Mouse (Mus musculus): ENCODE measurements around the gene Rell1. TPM values are rescaled to one million over a fixed set of nuclear protein-coding genes. Genes with fewer than 3 reads are reported as not detected.

Rell1 gene
- polyA plus RNA-seq, 1 experiment: 57.1 TPM

DNA sequence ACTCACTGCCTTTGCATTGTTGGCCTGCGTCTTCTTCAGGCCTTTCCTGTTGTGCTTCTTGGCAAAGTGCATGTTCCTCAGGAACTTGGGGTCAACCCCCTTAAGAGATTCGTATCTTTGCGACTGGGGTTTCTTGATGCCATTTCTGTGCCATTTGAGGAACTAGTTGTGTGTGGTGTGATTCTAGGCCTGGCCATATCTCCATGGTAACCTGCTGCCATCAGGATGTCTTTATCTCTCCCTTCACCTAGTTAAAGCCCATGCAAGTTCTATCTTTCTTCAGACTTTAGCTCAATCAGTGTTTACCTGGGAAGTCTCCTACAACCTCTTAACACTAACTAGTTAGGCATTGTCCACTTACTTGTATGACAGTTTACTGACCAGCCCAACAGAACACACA lies 22.0 kb upstream of the Rell1 start:
- Histone ChIP-seq H3K36me3 (ENCODE audit: control insufficient read depth, insufficient read depth, low read length, poor library complexity, severe bottlenecking) (no peaks in the 10 kb centered on the region), H3K27me3 (ENCODE audit: control insufficient read depth, insufficient read depth, low read length, poor library complexity, severe bottlenecking) (no peaks in the 10 kb centered on the region), H3K9ac (ENCODE audit: low read depth, poor library complexity, severe bottlenecking) (no peak overlapping the region), H3K4me3 (ENCODE audit: low read depth, low read length) (no peak overlapping the region), H3K4me1 (ENCODE audit: control insufficient read depth, insufficient read depth, low read length) (no peaks in the 10 kb centered on the region), H3K9me3 (replicated peaks; ENCODE audit: control insufficient read depth, insufficient read depth, low read length, poor library complexity, severe bottlenecking) (no peaks in the 10 kb centered on the region), H3K27ac (ENCODE audit: insufficient read depth, low read length) (no peak overlapping the region)
- TF ChIP-seq POLR2A (IDR thresholded peaks at IDR 0.05; ENCODE audit: insufficient read depth, low read length): no peak
- TF ChIP-seq EP300 (IDR thresholded peaks at IDR 0.05; ENCODE audit: insufficient read depth, low read depth, low read length): no peak
- TF ChIP-seq CTCF (IDR thresholded peaks at IDR 0.05; ENCODE audit: low read depth, low read length): no peak

DNA sequence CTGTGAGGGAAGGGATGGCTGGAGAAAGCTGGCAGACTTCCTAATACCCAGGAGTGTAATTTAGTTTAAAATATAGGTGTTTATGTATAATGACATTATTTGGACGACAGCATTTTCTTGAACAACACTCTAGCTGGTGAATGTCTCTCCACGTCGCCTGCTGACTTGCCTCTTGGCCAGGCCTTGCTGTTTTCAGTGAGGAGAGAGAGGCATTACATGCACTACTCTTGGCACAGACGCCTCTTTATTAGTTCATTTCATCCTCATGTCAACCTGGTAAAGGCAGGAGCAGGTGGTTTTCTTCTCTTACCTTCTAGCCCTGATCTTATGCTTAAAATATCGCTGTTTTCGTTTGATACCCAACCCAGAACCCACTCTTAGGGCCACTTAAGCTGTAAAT lies 17.6 kb upstream of the Rell1 start:
- Histone ChIP-seq H3K27ac (ENCODE audit: insufficient read depth, low read length) (no peak overlapping the region), H3K4me3 (ENCODE audit: low read depth, low read length) (no peak overlapping the region), H3K36me3 (ENCODE audit: control insufficient read depth, insufficient read depth, low read length, poor library complexity, severe bottlenecking) (no peaks in the 10 kb centered on the region), H3K9ac (ENCODE audit: low read depth, poor library complexity, severe bottlenecking) (no peak overlapping the region), H3K27me3 (ENCODE audit: control insufficient read depth, insufficient read depth, low read length, poor library complexity, severe bottlenecking) (no peaks in the 10 kb centered on the region), H3K4me1 (ENCODE audit: control insufficient read depth, insufficient read depth, low read length) (peaks cover 2% of the 10 kb centered on the region), H3K9me3 (replicated peaks; ENCODE audit: control insufficient read depth, insufficient read depth, low read length, poor library complexity, severe bottlenecking) (no peaks in the 10 kb centered on the region)
- no peak for TF ChIP-seq EP300 (IDR thresholded peaks at IDR 0.05; ENCODE audit: insufficient read depth, low read depth, low read length)
- TF ChIP-seq CTCF (IDR thresholded peaks at IDR 0.05; ENCODE audit: low read depth, low read length): no peak
- TF ChIP-seq POLR2A (IDR thresholded peaks at IDR 0.05; ENCODE audit: insufficient read depth, low read length): no peak

- Histone ChIP-seq H3K27ac (ENCODE audit: insufficient read depth, low read length) (no peak overlapping the region), H3K27me3 (ENCODE audit: control insufficient read depth, insufficient read depth, low read length, poor library complexity, severe bottlenecking) (no peaks in the 10 kb centered on the region), H3K4me1 (ENCODE audit: control insufficient read depth, insufficient read depth, low read length) (peaks cover 2% of the 10 kb centered on the region), H3K4me3 (ENCODE audit: low read depth, low read length) (no peak overlapping the region), H3K9ac (ENCODE audit: low read depth, poor library complexity, severe bottlenecking) (no peak overlapping the region), H3K36me3 (ENCODE audit: control insufficient read depth, insufficient read depth, low read length, poor library complexity, severe bottlenecking) (no peaks in the 10 kb centered on the region), H3K9me3 (replicated peaks; ENCODE audit: control insufficient read depth, insufficient read depth, low read length, poor library complexity, severe bottlenecking) (no peaks in the 10 kb centered on the region)
- TF ChIP-seq POLR2A (IDR thresholded peaks at IDR 0.05; ENCODE audit: insufficient read depth, low read length): no peak
- TF ChIP-seq CTCF (IDR thresholded peaks at IDR 0.05; ENCODE audit: low read depth, low read length): no peak
- no peak for TF ChIP-seq EP300 (IDR thresholded peaks at IDR 0.05; ENCODE audit: insufficient read depth, low read depth, low read length)
These were observed 13.6 kb upstream of the Rell1 start for GRCm38 (mm10) chr5:63982296-63982695.

DNA sequence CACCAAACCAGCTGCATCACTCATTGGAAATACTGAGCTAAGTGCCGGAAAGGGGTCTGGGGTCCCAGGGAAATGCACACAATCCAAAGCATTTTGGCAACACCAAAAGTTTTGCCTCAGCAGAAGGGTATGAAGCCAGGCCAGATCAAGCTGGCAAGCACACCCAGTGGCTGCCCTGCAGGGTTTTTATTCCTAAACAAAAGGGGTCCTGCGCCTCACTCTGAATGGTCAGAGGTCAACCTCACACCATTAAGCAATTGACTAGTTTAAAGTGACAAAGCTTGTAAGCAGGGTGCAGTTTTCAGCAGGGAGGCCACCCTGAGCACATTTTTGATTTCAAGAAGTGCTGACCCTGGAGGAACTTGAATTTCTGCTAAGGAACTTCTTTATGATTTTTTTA lies 2.3 kb upstream of the Rell1 start:
- Histone ChIP-seq H3K27me3 (ENCODE audit: control insufficient read depth, insufficient read depth, low read length, poor library complexity, severe bottlenecking) (no peaks in the 10 kb centered on the region), H3K9me3 (replicated peaks; ENCODE audit: control insufficient read depth, insufficient read depth, low read length, poor library complexity, severe bottlenecking) (no peaks in the 10 kb centered on the region), H3K4me1 (ENCODE audit: control insufficient read depth, insufficient read depth, low read length) (no peaks in the 10 kb centered on the region), H3K9ac (ENCODE audit: low read depth, poor library complexity, severe bottlenecking) (no peak overlapping the region), H3K4me3 (ENCODE audit: low read depth, low read length) (no peak overlapping the region), H3K36me3 (ENCODE audit: control insufficient read depth, insufficient read depth, low read length, poor library complexity, severe bottlenecking) (no peaks in the 10 kb centered on the region), H3K27ac (ENCODE audit: insufficient read depth, low read length) (peak overlapping the region; percentile 30; the same call in 1 of the 2 replicates)
- TF ChIP-seq EP300 (IDR thresholded peaks at IDR 0.05; ENCODE audit: insufficient read depth, low read depth, low read length) (0 out of 2 replicates have a peak, but pooled peaks have one; percentile 44), CTCF (IDR thresholded peaks at IDR 0.05; ENCODE audit: low read depth, low read length) (no peak)

- peak overlapping the region; percentile 32; the same call in 1 of the 2 replicates for H3K9ac ChIP-seq (ENCODE audit: low read depth, poor library complexity, severe bottlenecking)
- H3K27me3 ChIP-seq (ENCODE audit: control insufficient read depth, insufficient read depth, low read length, poor library complexity, severe bottlenecking): no peaks in the 10 kb centered on the region
- H3K36me3 ChIP-seq (ENCODE audit: control insufficient read depth, insufficient read depth, low read length, poor library complexity, severe bottlenecking): no peaks in the 10 kb centered on the region
- peak overlapping the region; percentile 10; the same call in 1 of the 2 replicates for H3K4me3 ChIP-seq (ENCODE audit: low read depth, low read length)
- H3K4me1 ChIP-seq (ENCODE audit: control insufficient read depth, insufficient read depth, low read length): no peaks in the 10 kb centered on the region
- peak overlapping the region; percentile 76 for H3K27ac ChIP-seq (ENCODE audit: insufficient read depth, low read length)
- H3K9me3 ChIP-seq (replicated peaks; ENCODE audit: control insufficient read depth, insufficient read depth, low read length, poor library complexity, severe bottlenecking): 0 out of 2 replicates have a peak, but pooled peaks cover 2% of the 10 kb centered on the region
- TF ChIP-seq EP300 (IDR thresholded peaks at IDR 0.05; ENCODE audit: insufficient read depth, low read depth, low read length) (no peak), POLR2A (IDR thresholded peaks at IDR 0.05; ENCODE audit: insufficient read depth, low read length) (no peak), CTCF (IDR thresholded peaks at IDR 0.05; ENCODE audit: low read depth, low read length) (no peak)
These were observed 1.6 kb upstream of the Rell1 start for GRCm38 (mm10) chr5:63970281-63970732.

GRCm38 (mm10) chr5:63969476-63970112 lies 897 bp upstream of the Rell1 start:
- TF ChIP-seq EP300 (IDR thresholded peaks at IDR 0.05; ENCODE audit: insufficient read depth, low read depth, low read length) (no peak), CTCF (IDR thresholded peaks at IDR 0.05; ENCODE audit: low read depth, low read length) (no peak), POLR2A (IDR thresholded peaks at IDR 0.05; ENCODE audit: insufficient read depth, low read length) (no peak)
- Histone ChIP-seq H3K4me3 (ENCODE audit: low read depth, low read length) (peak overlapping the region; percentile 3; the same call in 1 of the 2 replicates), H3K36me3 (ENCODE audit: control insufficient read depth, insufficient read depth, low read length, poor library complexity, severe bottlenecking) (no peaks in the 10 kb centered on the region), H3K9me3 (replicated peaks; ENCODE audit: control insufficient read depth, insufficient read depth, low read length, poor library complexity, severe bottlenecking) (0 out of 2 replicates have a peak, but pooled peaks cover 2% of the 10 kb centered on the region), H3K9ac (ENCODE audit: low read depth, poor library complexity, severe bottlenecking) (no peak overlapping the region; the same call in 1 of the 2 replicates), H3K4me1 (ENCODE audit: control insufficient read depth, insufficient read depth, low read length) (no peaks in the 10 kb centered on the region), H3K27me3 (ENCODE audit: control insufficient read depth, insufficient read depth, low read length, poor library complexity, severe bottlenecking) (no peaks in the 10 kb centered on the region), H3K27ac (ENCODE audit: insufficient read depth, low read length) (peak overlapping the region; percentile 76)
